Mouse (Mus musculus) stomach, postnatal 0 days (tissue): ENCODE data around the gene Lrrc47. TPM values are rescaled to one million over a fixed set of nuclear protein-coding genes. Genes with fewer than 3 reads are reported as not detected.

Experiments used
- ATAC-seq: fragments of 200-750 bp; cut with Nextera tagmentation; 2 replicates; pipeline ENCODE4 v1.8.0; 2017; ENCODE audit not compliant: low FRiP score, low TSS enrichment
- DNase-seq: peaks from one replicate; pipeline ENCODE4 v3.0.0-alpha.2; 2016; ENCODE audit warnings: low spot score
- H3K27ac ChIP-seq: fragments of 300-500 bp; sonication (generic); replicated peaks from 2 replicates; pipeline ENCODE4 v1.5.1; 2014; ENCODE audit warnings: mild to moderate bottlenecking, control low read depth
- H3K27me3 ChIP-seq: fragments of 300-500 bp; sonication (generic); 2 replicates; pipeline ENCODE4 v1.6.1; 2014; ENCODE audit warnings: low read length; ENCODE audit not compliant: control insufficient read depth, insufficient read depth
- H3K36me3 ChIP-seq: fragments of 300-500 bp; sonication (generic); 2 replicates; pipeline ENCODE4 v1.6.1; 2014; ENCODE audit warnings: low read length, mixed read lengths; ENCODE audit not compliant: control insufficient read depth, insufficient read depth
- H3K4me1 ChIP-seq: fragments of 300-500 bp; sonication (generic); replicated peaks from 2 replicates; pipeline ENCODE4 v1.6.1; 2014; ENCODE audit warnings: antibody characterized with exemption; ENCODE audit not compliant: control insufficient read depth, insufficient read depth
- H3K4me2 ChIP-seq: fragments of 300-500 bp; sonication (generic); replicated peaks from 2 replicates; pipeline ENCODE4 v1.6.1; 2014; ENCODE audit warnings: low read depth, mild to moderate bottlenecking, control low read depth, moderate library complexity
- H3K4me3 ChIP-seq: fragments of 300-500 bp; sonication (generic); 2 replicates; pipeline ENCODE4 v1.5.1; 2014; ENCODE audit warnings: low read depth, low read length, control low read depth
- H3K9ac ChIP-seq: fragments of 300-500 bp; sonication (generic); 2 replicates; pipeline ENCODE4 v1.6.1; 2014; ENCODE audit warnings: mild to moderate bottlenecking, low read length, control low read depth, mixed read lengths
- H3K9me3 ChIP-seq: fragments of 300-500 bp; sonication (generic); 2 replicates; pipeline ENCODE4 v1.6.1; 2016; ENCODE audit warnings: low read length; ENCODE audit not compliant: control insufficient read depth
- CTCF ChIP-seq: IDR thresholded peaks from 2 replicates; pipeline ENCODE4 v1.5.1; 2016; ENCODE audit warnings: antibody characterized with exemption, low read depth, mild to moderate bottlenecking, moderate library complexity
- EP300 ChIP-seq: optimal IDR thresholded peaks from 2 replicates; pipeline ENCODE3; 2016; ENCODE audit warnings: antibody characterized with exemption
- WGBS: fragments of 180-500 bp; shearing (Covaris S2); extraction: QIAGEN DNeasy Blood & Tissue Kit; methylation state at CpG from one replicate; pipeline ENCODE4 v1.1.7; 2014; 5-methylcytosine and 5-hydroxymethylcytosine counted together
- polyA plus RNA-seq: library from polyadenylated mRNA; unstranded; fragments of >200 nt; fragmentation: Nextera tagmentation; extraction: Ambion mirVana; gene quantifications from 2 replicates; pipeline ENCODE4 v1.2.1, GENCODE M21; 2015

Lrrc47 gene
- polyA plus RNA-seq, result 10.6 and 12.5 TPM in 2 replicates

GRCm38 (mm10) chr4:154011646-154012089, at the start of gene Lrrc47:
Gene Lrrc47, plus strand, starts transcription at chr4:154011731.
- no peaks in the 10 kb centered on the region for H3K9me3 ChIP-seq
- peak within 1 kb of the TSS; percentile 76 for H3K27ac ChIP-seq
- TF ChIP-seq EP300, result no peak
- TF ChIP-seq CTCF, result no peak
- peaks cover 5% of the 10 kb centered on the region; the same call in 1 of the 2 replicates for H3K4me1 ChIP-seq
- H3K9ac ChIP-seq, result peak within 1 kb of the TSS; percentile 96
- ATAC-seq (peak; percentile 92), DNase-seq (peak; percentile 87)
- 0% methylated on average over 25 of the region's 59 CpGs for WGBS
- no peaks in the 10 kb centered on the region for H3K27me3 ChIP-seq
- peaks cover 8% of the 10 kb centered on the region for H3K36me3 ChIP-seq
- peak within 1 kb of the TSS; percentile 99 for H3K4me3 ChIP-seq
- H3K4me2 ChIP-seq, result peak within 1 kb of the TSS; percentile 96

- TF ChIP-seq CTCF, result no peak
- no peak overlapping the region for H3K4me2 ChIP-seq
- ATAC-seq, result no peak
- WGBS, result 84% methylated on average over 7 of the region's 7 CpGs
- H3K9ac ChIP-seq, result no peak overlapping the region
- no peaks in the 10 kb centered on the region for H3K9me3 ChIP-seq
- no peak for DNase-seq
- H3K27ac ChIP-seq, result no peak overlapping the region
- no peaks in the 10 kb centered on the region for H3K27me3 ChIP-seq
- H3K36me3 ChIP-seq, result peaks cover 17% of the 10 kb centered on the region
- no peaks in the 10 kb centered on the region for H3K4me1 ChIP-seq
- no peak overlapping the region for H3K4me3 ChIP-seq
These were observed 48.9 kb upstream of the Lrrc47 start for GRCm38 (mm10) chr4:153962631-153963030.

DNA sequence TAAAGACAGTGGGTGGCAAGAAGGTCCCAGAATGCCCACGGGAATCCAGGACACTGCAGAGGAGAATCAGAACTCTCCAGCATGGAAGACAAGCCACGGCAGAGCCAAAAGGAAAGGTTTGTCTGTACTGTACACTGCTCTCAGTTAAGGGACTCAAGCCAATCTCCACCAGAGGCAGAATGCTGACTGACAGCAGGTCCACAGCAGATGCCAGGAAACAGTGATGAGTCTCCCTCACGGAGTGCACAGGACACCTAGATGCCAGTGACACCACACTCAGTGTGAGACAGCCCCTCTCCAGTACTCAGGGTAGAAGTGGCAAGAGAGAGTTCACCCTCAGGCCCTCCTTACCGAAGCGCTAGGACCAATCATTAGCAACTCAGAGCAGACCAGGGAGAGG, 44.9 kb upstream of the Lrrc47 start:
- Histone ChIP-seq H3K4me2 (no peak overlapping the region), H3K9ac (no peak overlapping the region), H3K9me3 (no peaks in the 10 kb centered on the region), H3K4me3 (no peak overlapping the region), H3K36me3 (peaks cover 11% of the 10 kb centered on the region), H3K27me3 (no peaks in the 10 kb centered on the region), H3K4me1 (no peaks in the 10 kb centered on the region), H3K27ac (no peak overlapping the region)
- ATAC-seq, result no peak
- DNase-seq, result no peak
- WGBS, result 93% methylated on average over 5 of the region's 5 CpGs
- TF ChIP-seq CTCF, result no peak
- no peak for TF ChIP-seq EP300

GRCm38 (mm10) chr4:153967556-153967955, 44.0 kb upstream of the Lrrc47 start:
- Histone ChIP-seq H3K9ac (no peak overlapping the region), H3K36me3 (peaks cover 8% of the 10 kb centered on the region)

GRCm38 (mm10) chr4:153968063-153968462, 43.5 kb upstream of the Lrrc47 start:
- no peak overlapping the region for H3K27ac ChIP-seq
- DNase-seq, result no peak
- 87% methylated on average over 2 of the region's 2 CpGs for WGBS

More at GRCm38 (mm10) chr4:153967556-153967955, 44.0 kb upstream of the Lrrc47 start:
- H3K4me2 ChIP-seq, result no peak overlapping the region
- TF ChIP-seq EP300 (no peak), CTCF (no peak)
- DNase-seq (no peak), ATAC-seq (no peak)
- H3K27me3 ChIP-seq, result no peaks in the 10 kb centered on the region
- no peak overlapping the region for H3K4me3 ChIP-seq
- no peak overlapping the region for H3K27ac ChIP-seq
- WGBS, result 90% methylated on average over 2 of the region's 2 CpGs
- no peaks in the 10 kb centered on the region for H3K4me1 ChIP-seq
- no peaks in the 10 kb centered on the region for H3K9me3 ChIP-seq

DNA sequence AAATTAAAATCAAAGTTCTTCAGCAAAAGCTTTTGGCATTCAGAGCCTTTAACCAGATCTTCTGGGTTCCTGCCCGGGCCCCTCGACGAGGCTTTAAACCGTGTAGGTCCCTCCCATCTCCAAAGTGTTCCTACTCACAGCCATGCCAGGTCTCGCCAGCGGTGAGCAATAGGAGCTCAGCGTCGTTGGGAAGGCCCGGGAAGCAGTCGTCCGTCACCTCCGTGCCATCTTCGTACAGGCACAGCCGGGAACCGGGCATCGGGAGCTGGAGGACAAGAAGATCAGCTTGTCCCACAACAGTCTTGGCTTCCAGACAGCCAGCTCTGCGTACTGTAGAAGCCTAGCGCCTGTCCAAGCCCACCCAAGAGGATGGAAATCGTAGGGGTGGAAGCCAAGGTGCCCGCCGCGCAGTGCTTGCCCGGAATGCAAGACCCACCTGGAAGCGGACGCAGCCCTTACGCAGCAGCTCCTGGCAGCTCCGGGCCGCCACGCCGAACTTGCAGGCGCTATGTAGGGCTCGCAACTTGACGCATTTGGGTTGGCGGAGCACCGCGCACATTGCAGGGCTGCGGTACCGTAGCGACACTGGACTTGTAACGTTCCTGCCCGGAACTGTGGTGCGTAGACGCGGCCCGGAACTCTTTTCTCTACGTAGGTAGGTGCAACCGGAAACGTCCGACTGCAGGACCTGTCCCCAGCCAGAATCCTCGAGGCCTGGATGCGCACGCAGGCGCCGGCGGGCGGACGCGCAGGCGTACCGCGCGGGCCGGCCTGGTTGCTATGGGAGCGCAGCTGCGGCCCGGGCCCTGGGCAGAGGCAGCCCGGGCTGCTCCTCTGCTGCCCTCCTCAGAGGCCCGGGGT, 36.9 kb upstream of the Lrrc47 start, which contains the start of the genes Dffb and Cep104:
Dffb (minus strand) TSS at position 696 of the 861 bp plus-strand sequence.
Cep104 (plus strand) TSS at position 764 of the 861 bp plus-strand sequence.
- Histone ChIP-seq H3K4me3 (peak within 1 kb of the TSS; percentile 97), H3K27me3 (no peaks in the 10 kb centered on the region), H3K9ac (peak within 1 kb of the TSS; percentile 91), H3K27ac (peak within 1 kb of the TSS; percentile 63), H3K4me2 (peak within 1 kb of the TSS; percentile 91), H3K9me3 (no peaks in the 10 kb centered on the region), H3K36me3 (no peaks in the 10 kb centered on the region; the same call in 1 of the 2 replicates), H3K4me1 (no peaks in the 10 kb centered on the region)
- TF ChIP-seq CTCF (0 out of 2 replicates have a peak, but pooled peaks have one; percentile 3), EP300 (no peak)
- 1% methylated on average over 68 of the region's 68 CpGs for whole genome bisulfite sequencing
- peak; percentile 95 for DNase-seq
- ATAC-seq, result peak; percentile 96

More at GRCm38 (mm10) chr4:153968063-153968462, 43.5 kb upstream of the Lrrc47 start:
- Histone ChIP-seq H3K4me2 (no peak overlapping the region), H3K9ac (no peak overlapping the region), H3K27me3 (no peaks in the 10 kb centered on the region), H3K4me3 (no peak overlapping the region), H3K4me1 (no peaks in the 10 kb centered on the region), H3K36me3 (peaks cover 6% of the 10 kb centered on the region), H3K9me3 (no peaks in the 10 kb centered on the region)
- no peak for ATAC-seq
- peak; percentile 15; the same call in 1 of the 2 replicates for TF ChIP-seq CTCF
- TF ChIP-seq EP300, result no peak
